Mouse (Mus musculus) olfactory bulb, adult 2 months (tissue): Measurements from ENCODE around the gene Hcn4. TPM values are rescaled to one million over a fixed set of nuclear protein-coding genes. Genes with fewer than 3 reads are reported as not detected.
A peak's percentile ranks its signal among the peaks of the same experiment; 100 is the strongest.

Source experiments
- H3K27ac ChIP-seq: fragments of 200-500 bp; 2 replicates; pipeline ENCODE4 v1.5.1; 2012; ENCODE audit warnings: low read depth, low read length; ENCODE audit not compliant: insufficient read depth
- H3K4me1 ChIP-seq: fragments of 200-500 bp; 2 replicates; pipeline ENCODE4 v1.6.1; 2012; ENCODE audit warnings: low read length; ENCODE audit not compliant: control insufficient read depth, insufficient read depth
- H3K4me3 ChIP-seq: fragments of 200-500 bp; 2 replicates; pipeline ENCODE4 v1.5.1; 2012; ENCODE audit warnings: mild to moderate bottlenecking, low read depth, low read length, moderate library complexity; ENCODE audit not compliant: insufficient read depth
- CTCF ChIP-seq: fragments of 200-500 bp; IDR thresholded peaks from 2 replicates; pipeline ENCODE4 v1.5.1; 2012; ENCODE audit warnings: low read depth, mild to moderate bottlenecking, low read length, moderate library complexity; ENCODE audit not compliant: insufficient read depth
- POLR2A ChIP-seq: fragments of 200-500 bp; IDR thresholded peaks from 2 replicates; pipeline ENCODE4 v1.6.1; 2012; ENCODE audit warnings: mild to moderate bottlenecking, low read depth, low read length, moderate library complexity; ENCODE audit not compliant: insufficient read depth
- WGBS: fragments of 180-500 bp; shearing (Covaris S2); methylation state at CpG from one replicate; pipeline ENCODE4 v1.1.7; 2018; 5-methylcytosine and 5-hydroxymethylcytosine counted together
- polyA plus RNA-seq: library from polyadenylated mRNA; stranded (reverse); fragments of >200 nt; gene quantifications from 2 replicates; pipeline ENCODE4 v1.2.4, GENCODE M21; 2012; ENCODE audit warnings: low replicate concordance; ENCODE audit not compliant: missing spikeins, insufficient read depth, insufficient read length

Gene Hcn4
- polyA plus RNA-seq, result not detected in 2 replicates

DNA sequence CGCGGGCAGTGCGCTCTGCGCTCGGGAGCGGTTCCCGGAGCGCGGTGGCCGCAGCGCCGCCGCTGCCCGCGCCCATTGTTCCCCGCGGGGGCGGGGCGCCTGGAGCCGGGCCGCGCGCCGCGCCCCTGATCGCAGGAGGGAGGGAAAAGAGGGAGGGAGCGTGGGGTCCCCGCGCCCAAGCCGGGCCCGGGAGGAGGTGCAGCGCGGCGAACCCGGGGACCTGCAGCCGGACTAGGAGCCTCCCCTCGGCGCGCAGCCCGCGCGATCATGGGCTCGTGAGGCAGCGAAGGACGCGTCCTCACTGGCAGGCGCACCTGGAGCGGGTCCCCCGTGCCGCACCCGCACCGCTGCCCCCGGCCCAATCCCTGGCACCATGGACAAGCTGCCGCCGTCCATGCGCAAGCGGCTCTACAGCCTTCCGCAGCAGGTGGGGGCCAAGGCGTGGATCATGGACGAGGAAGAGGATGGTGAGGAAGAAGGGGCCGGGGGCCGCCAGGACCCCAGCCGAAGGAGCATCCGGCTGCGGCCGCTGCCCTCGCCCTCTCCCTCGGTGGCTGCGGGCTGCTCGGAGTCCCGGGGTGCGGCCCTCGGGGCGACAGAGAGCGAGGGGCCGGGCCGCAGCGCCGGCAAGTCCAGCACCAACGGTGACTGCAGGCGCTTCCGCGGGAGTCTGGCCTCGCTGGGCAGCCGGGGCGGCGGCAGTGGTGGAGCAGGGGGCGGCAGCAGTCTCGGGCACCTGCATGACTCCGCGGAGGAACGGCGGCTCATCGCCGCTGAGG, at the start of gene Hcn4:
Gene Hcn4, plus strand, starts transcription at position 274 of the 779 bp plus-strand sequence.
- TF ChIP-seq CTCF, result no peak
- no peak; the same call in 1 of the 2 replicates for TF ChIP-seq POLR2A
- H3K4me1 ChIP-seq, result peaks cover 48% of the 10 kb centered on the region
- H3K4me3 ChIP-seq, result peak within 1 kb of the TSS; percentile 72
- WGBS, result under 1% methylated on average over 94 of the region's 95 CpGs
- peak within 1 kb of the TSS; percentile 68 for H3K27ac ChIP-seq

DNA sequence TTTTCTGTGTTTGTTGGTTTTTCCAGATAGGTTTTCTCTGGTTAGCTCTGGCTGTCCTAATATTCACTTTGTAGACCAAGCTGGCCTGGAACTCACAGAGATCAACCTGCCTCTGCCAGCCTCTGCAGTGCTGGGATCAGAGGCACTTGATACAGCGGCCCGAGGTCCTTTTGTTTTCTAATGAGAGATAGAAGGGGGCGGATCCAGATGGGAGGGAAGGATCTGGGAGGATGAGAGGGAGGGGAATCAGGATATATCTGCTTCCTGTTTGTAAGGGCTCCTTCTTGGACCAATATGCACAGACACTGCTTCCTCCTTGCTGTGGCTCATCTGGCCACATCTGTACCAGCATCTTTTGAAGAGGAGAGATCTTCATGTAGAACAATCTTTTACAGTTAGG, 48.5 kb upstream of the Hcn4 start:
- TF ChIP-seq CTCF, result no peak
- TF ChIP-seq POLR2A, result no peak
- Histone ChIP-seq H3K4me1 (peaks cover 4% of the 10 kb centered on the region), H3K27ac (no peak overlapping the region), H3K4me3 (no peak overlapping the region)
- 49% methylated on average over 3 of the region's 3 CpGs for WGBS

GRCm38 (mm10) chr9:58775363-58775762, 47.8 kb upstream of the Hcn4 start:
- Histone ChIP-seq H3K4me3 (no peak overlapping the region), H3K27ac (no peak overlapping the region), H3K4me1 (no peaks in the 10 kb centered on the region)
- WGBS, result 11% methylated on average over 2 of the region's 2 CpGs
- TF ChIP-seq CTCF (no peak), POLR2A (no peak)

DNA sequence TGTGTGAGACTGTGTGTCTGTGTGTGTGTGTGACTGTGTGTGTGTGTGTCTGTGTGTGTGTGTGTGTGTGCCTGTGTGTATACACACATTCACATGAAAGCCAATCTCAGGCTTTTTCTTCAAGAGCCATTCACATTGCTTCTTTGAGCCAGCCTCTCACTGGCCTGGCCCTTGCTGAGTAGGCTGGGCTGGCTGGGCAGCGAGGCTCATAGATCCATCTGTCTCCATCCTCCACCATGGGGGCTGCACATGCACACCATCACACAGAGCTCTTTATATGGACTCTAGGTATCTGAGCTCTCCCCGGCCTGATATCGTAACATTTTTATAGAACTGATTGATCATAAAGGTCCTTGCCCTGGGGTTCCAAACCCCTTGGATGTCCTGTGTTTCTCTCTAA, 33.7 kb upstream of the Hcn4 start:
- 86% methylated on average over 3 of the region's 3 CpGs for WGBS
- TF ChIP-seq CTCF, result no peak
- no peak for TF ChIP-seq POLR2A
- Histone ChIP-seq H3K4me1 (no peaks in the 10 kb centered on the region), H3K27ac (no peak overlapping the region), H3K4me3 (no peak overlapping the region)

DNA sequence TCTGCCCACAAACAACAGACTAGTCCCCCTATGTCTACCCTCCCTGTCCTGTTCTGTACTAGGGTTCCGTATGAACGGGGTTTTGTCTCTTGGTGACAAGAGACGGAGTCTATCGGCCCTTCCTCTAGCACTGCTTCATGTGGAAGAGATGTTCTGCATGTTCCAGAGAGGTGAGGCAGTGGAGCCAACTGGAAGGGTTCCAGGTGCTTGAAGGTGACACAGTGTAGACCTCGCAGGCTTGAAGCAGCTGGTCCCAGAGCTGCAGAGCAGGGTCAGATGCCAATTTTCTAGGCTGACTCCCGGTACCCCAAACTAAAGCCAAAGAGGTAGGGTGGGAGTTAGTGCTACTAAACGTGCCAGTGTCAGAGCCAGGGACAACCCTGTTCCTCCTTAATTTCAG, 25.1 kb upstream of the Hcn4 start:
- peaks cover 12% of the 10 kb centered on the region; the same call in 1 of the 2 replicates for H3K4me1 ChIP-seq
- TF ChIP-seq POLR2A (no peak), CTCF (no peak)
- H3K4me3 ChIP-seq, result no peak overlapping the region
- 81% methylated on average over 7 of the region's 7 CpGs for WGBS
- no peak overlapping the region for H3K27ac ChIP-seq

DNA sequence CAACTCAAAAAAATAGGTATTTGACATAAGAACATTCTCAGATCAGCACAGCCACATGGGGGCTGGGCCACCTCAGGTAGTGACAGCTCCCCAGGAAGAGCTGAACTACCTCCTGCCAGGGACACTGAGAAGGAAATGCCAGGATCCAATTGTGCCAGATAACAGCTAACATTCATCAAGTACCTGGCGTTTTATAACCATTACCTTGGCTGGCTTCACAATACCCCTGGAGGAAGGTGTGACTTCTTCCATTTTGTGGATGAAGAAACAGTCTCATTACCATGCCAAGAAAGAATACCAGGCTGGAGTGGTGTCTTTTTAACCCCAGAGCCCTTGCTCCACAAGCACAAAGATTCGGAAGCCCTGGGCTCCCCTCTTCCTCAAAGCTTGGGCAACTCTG, 21.8 kb upstream of the Hcn4 start:
- 90% methylated on average over 2 of the region's 2 CpGs for WGBS
- TF ChIP-seq POLR2A (no peak), CTCF (no peak)
- Histone ChIP-seq H3K4me3 (no peak overlapping the region), H3K27ac (no peak overlapping the region), H3K4me1 (peaks cover 27% of the 10 kb centered on the region)

DNA sequence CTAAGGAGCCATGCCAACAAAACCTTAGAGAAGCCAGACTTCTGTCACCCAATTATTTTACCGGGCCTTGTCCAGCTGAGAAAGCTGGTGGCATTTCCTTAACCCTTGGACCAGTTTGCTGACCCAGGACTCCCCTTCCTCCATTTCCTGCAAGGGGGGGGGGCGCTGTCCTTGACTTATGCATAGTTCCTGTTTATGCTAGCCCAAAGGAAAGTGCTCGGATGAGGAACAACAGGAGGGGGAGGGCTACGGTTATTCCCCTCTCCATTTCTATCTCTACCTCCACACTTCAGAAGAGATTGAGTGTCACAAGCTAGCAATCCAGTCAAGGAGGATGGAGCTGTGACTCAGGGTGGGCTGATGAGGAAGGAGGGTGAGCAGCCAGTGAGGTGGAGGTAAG, 20.9 kb upstream of the Hcn4 start:
- Histone ChIP-seq H3K27ac (no peak overlapping the region), H3K4me3 (no peak overlapping the region), H3K4me1 (peaks cover 29% of the 10 kb centered on the region)
- WGBS, result 74% methylated on average over 4 of the region's 4 CpGs
- TF ChIP-seq CTCF (no peak), POLR2A (no peak)

DNA sequence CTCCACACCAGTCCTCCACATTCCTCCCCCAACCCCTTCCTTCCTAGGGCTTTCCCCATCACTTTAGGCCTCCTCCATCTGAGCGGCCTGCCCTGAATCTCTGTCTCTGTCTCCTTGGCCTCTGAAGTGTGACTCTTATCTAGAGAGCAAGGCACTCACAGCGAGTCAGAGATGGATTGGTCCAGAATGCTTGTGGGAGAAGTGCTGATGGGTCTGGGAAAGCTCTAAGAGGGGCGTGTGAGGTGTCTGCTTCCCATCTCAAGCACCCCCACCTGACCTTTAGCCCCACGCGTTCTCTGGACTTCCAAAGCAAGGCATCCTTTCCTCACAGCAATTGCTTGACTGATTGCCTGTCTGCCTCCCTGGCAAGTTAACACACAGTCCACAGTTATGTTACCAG, 20.4 kb upstream of the Hcn4 start:
- no peak overlapping the region for H3K27ac ChIP-seq
- H3K4me1 ChIP-seq, result peaks cover 32% of the 10 kb centered on the region
- TF ChIP-seq CTCF, result no peak
- TF ChIP-seq POLR2A, result no peak
- WGBS, result 88% methylated on average over 5 of the region's 5 CpGs
- H3K4me3 ChIP-seq, result no peak overlapping the region

DNA sequence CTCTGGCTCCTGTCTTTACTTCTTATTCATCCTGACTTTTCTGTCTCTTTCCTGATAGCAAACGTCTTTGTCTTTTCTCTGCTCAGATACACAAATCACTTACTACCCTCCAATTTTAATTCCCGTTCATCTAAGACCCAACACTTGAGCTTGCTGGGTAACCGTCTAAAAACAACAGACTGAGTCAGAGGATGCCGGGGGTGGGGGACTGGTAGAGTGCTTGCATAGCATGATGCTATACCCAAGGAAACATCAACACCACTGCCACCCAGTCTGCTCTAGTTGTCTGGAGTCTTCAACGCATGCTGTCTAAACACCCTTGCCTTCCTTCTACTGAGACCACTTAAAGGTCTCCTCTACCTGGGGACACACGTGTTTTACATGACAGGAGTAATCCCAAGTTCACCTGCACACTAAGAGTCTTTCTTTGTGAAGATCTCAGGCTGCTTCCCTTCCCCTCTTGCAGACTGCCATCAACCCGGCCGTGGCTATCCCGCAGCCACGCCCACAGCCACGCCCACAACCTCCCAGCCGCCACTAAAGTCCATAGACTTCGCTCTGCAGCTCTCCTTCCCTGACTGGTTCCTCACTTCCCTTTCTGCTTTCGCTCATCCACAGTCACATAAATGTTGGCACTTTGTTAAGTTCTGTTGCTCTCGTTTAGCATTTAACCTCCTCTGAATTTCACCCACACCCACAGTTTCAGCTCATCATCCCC, 17.5 kb upstream of the Hcn4 start:
- 6% methylated on average over 15 of the region's 15 CpGs for WGBS
- H3K27ac ChIP-seq, result peak overlapping the region; percentile 92
- no peak overlapping the region for H3K4me3 ChIP-seq
- TF ChIP-seq CTCF (no peak), POLR2A (no peak)
- peaks cover 38% of the 10 kb centered on the region for H3K4me1 ChIP-seq
